Mouse (Mus musculus): ENCODE data around the gene Lmna. TPM values are rescaled to one million over a fixed set of nuclear protein-coding genes. Genes with fewer than 3 reads are reported as not detected.

The Lmna gene
- total and polyA plus RNA-seq, 3 experiments: 128 to 388 (median 302) TPM

- TF ChIP-seq NRF1 (IDR thresholded peaks at IDR 0.05; ENCODE audit: insufficient read depth, low read depth, low read length, poor library complexity, severe bottlenecking): peak; percentile 64
- TF ChIP-seq HCFC1 (IDR thresholded peaks at IDR 0.05; ENCODE audit: low read depth, low read length): peak; percentile 99
- no peak for TF ChIP-seq ZC3H11A (IDR thresholded peaks at IDR 0.05; ENCODE audit: low read depth, low read length)
- peak; percentile 94 for TF ChIP-seq POLR2AphosphoS2 (IDR thresholded peaks at IDR 0.05; ENCODE audit: low read length)
- TF ChIP-seq EP300 (IDR thresholded peaks at IDR 0.05; ENCODE audit: low read depth in 1 of 2, low read length in 2 of 2): peak in 1 of 2 experiments; percentile 15; a peak in 1 of 4 replicates
- no peak for TF ChIP-seq ZKSCAN1 (IDR thresholded peaks at IDR 0.05; ENCODE audit: low read depth, low read length)
- peak; percentile 96 for TF ChIP-seq MAX (IDR thresholded peaks at IDR 0.05; ENCODE audit: low read length)
- no peak for TF ChIP-seq ZNF384 (IDR thresholded peaks at IDR 0.05; ENCODE audit: low read depth, low read length)
- TF ChIP-seq CTCF (IDR thresholded peaks at IDR 0.05 in 2 of 3, conservative IDR thresholded peaks at IDR 0.05 in 1 of 3; ENCODE audit: control insufficient read depth in 1 of 3, insufficient read depth in 1 of 3, low read depth in 2 of 3, low read length in 3 of 3, poor library complexity in 1 of 3, severe bottlenecking in 1 of 3): no peak
- TF ChIP-seq ELF1 (IDR thresholded peaks at IDR 0.05; ENCODE audit: low read depth, low read length): peak; percentile 96
These were observed 43.1 kb upstream of the Lmna start, which contains the start of gene Lamtor2 (continued) for GRCm38 (mm10) chr3:88552676-88553524.

- H3K27me3 ChIP-seq (ENCODE audit: control insufficient read depth in 1 of 2, insufficient read depth in 2 of 2, low read length in 2 of 2): no peaks in the 10 kb centered on the region
- peaks cover 4 to 6% of the 10 kb centered on the region in 2 experiments for H3K4me1 ChIP-seq (ENCODE audit: control insufficient read depth in 1 of 2, insufficient read depth in 2 of 2, low read length in 2 of 2)
- H3K9me3 ChIP-seq (replicated peaks; ENCODE audit: insufficient read depth, low read length): no peaks in the 10 kb centered on the region
- H3K27ac ChIP-seq (ENCODE audit: control insufficient read depth, low read depth, low read length): peak overlapping the region; percentile 69
- peaks cover 24% of the 10 kb centered on the region for H3K79me2 ChIP-seq (ENCODE audit: control insufficient read depth, insufficient read depth, low read length, poor library complexity)
- peak overlapping the region; percentile 53 to 82 for H3K4me3 ChIP-seq (ENCODE audit: control insufficient read depth in 1 of 2, insufficient read depth in 1 of 2, low read depth in 2 of 2, low read length in 2 of 2)
- peak overlapping the region; percentile 83 for H3K9ac ChIP-seq (ENCODE audit: control insufficient read depth, low read depth, low read length, poor library complexity, severe bottlenecking)
- DNase-seq (ENCODE audit: low read depth, low spot score): peak; percentile 69
- peaks cover 0 to 9% of the 10 kb centered on the region in 2 experiments; a peak in 3 of 4 replicates for H3K36me3 ChIP-seq (ENCODE audit: control insufficient read depth in 1 of 2, insufficient read depth in 2 of 2, low read length in 2 of 2)
- TF ChIP-seq GABPA (IDR thresholded peaks at IDR 0.05; ENCODE audit: low read depth, low read length) (no peak), BHLHE40 (IDR thresholded peaks at IDR 0.05; ENCODE audit: borderline replicate concordance, low read depth, low read length) (no peak), POLR2A (IDR thresholded peaks at IDR 0.05; ENCODE audit: control insufficient read depth in 1 of 2, insufficient read depth in 1 of 2, low read depth in 1 of 2, low read length in 2 of 2, poor library complexity in 1 of 2) (no peak), MXI1 (IDR thresholded peaks at IDR 0.05; ENCODE audit: low read depth, low read length) (no peak), MAFK (IDR thresholded peaks at IDR 0.05; ENCODE audit: borderline replicate concordance, low read depth, low read length) (no peak), CHD2 (IDR thresholded peaks at IDR 0.05; ENCODE audit: low read length) (no peak), JUND (IDR thresholded peaks at IDR 0.05; ENCODE audit: low read depth, low read length) (no peak), TBP (IDR thresholded peaks at IDR 0.05; ENCODE audit: low read depth, low read length) (no peak), RCOR1 (IDR thresholded peaks at IDR 0.05; ENCODE audit: low read depth, low read length) (peak; percentile 75), GATA1 (IDR thresholded peaks at IDR 0.05; ENCODE audit: low read depth, low read length) (peak; percentile 65), EP300 (IDR thresholded peaks at IDR 0.05; ENCODE audit: low read depth in 1 of 2, low read length in 2 of 2) (peak in 1 of 2 experiments; percentile 22; a peak in 1 of 4 replicates), MYB (IDR thresholded peaks at IDR 0.05; ENCODE audit: low read depth, low read length) (no peak), TAL1 (IDR thresholded peaks at IDR 0.05; ENCODE audit: low read length) (peak; percentile 28), USF2 (IDR thresholded peaks at IDR 0.05; ENCODE audit: borderline replicate concordance in 1 of 2, insufficient read depth in 1 of 2, low read depth in 1 of 2, low read length in 2 of 2) (no peak), ZC3H11A (IDR thresholded peaks at IDR 0.05; ENCODE audit: low read depth, low read length) (no peak), SMC3 (IDR thresholded peaks at IDR 0.05; ENCODE audit: low read depth, low read length) (no peak), KAT2A (conservative IDR thresholded peaks at IDR 0.05; ENCODE audit: low read depth, low read length) (no peak), NRF1 (IDR thresholded peaks at IDR 0.05; ENCODE audit: insufficient read depth, low read depth, low read length, poor library complexity, severe bottlenecking) (no peak), MEF2A (IDR thresholded peaks at IDR 0.05; ENCODE audit: extremely low read depth, insufficient replicate concordance, low read depth, low read length, poor library complexity, severe bottlenecking) (no peak), USF1 (IDR thresholded peaks at IDR 0.05; ENCODE audit: low read depth, low read length) (no peak), UBTF (IDR thresholded peaks at IDR 0.05; ENCODE audit: borderline replicate concordance, insufficient read depth, low read depth, low read length) (no peak), RAD21 (IDR thresholded peaks at IDR 0.05; ENCODE audit: low read depth, low read length) (no peak), E2F4 (IDR thresholded peaks at IDR 0.05; ENCODE audit: borderline replicate concordance, low read depth, low read length) (no peak), TCF12 (IDR thresholded peaks at IDR 0.05; ENCODE audit: low read depth, low read length) (0 out of 2 replicates have a peak, but pooled peaks have one; percentile 28), ZMIZ1 (IDR thresholded peaks at IDR 0.05; ENCODE audit: low read depth, low read length) (no peak)
These were observed 42.4 kb upstream of the Lmna start for GRCm38 (mm10) chr3:88552082-88552645.

Measured in MEL (cell line).